Mouse (Mus musculus): Measurements from ENCODE around the gene Rreb1.

GRCm38 (mm10) chr13:37751154-37751950 lies 26.8 kb upstream of the Rreb1 start:
- TF ChIP-seq EP300 (IDR thresholded peaks at IDR 0.05; ENCODE audit: insufficient read depth, low read depth, low read length), result no peak
- no peak for TF ChIP-seq CTCF (IDR thresholded peaks at IDR 0.05; ENCODE audit: low read depth, low read length)

Data from ES-Bruce4 (cell line).